Mouse (Mus musculus): ENCODE data around the gene Tmem129.

DNA sequence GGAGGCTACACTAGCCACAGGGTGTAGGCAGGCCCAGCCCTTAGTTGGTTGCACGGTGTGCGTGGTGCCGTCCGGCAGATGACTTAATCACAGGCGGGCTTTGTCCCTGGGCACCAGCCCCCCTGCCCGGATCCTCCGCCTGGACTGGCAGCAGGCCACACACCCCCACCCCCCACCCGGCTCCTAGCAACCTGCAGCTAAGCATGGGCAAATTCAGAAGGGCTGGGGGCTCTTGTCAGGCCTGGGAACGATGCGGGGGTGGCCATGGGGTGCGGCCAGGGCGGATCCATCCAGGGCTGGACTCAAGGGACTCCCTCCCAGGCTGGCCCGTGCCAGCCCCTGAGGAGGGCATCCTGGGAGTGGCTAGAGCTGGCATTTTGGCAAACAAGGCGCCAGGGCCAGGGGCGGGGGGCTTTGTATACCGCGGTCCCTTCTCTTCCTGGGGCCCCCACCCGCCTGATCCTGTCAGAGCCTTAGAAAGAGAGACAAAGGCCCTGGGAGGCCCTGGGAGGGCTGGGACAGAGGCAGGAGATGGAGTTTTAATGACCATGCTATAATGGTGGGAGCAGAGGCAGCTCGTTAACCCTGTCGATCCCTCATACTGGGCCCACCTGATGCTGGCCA lies 31.1 kb upstream of the Tmem129 start:
- TF ChIP-seq POLR2A (IDR thresholded peaks at IDR 0.05; ENCODE audit: low read depth, low read length) (no peak), CTCF (conservative IDR thresholded peaks at IDR 0.05; ENCODE audit: insufficient read depth, insufficient read length, low read depth, low read length) (no peak)
